Mouse (Mus musculus) ovary, postnatal 36 days (tissue): ENCODE measurements around the gene Cask.

ENCODE experiments used
- DNase-seq: peaks from one replicate; pipeline ENCODE4 v3.0.0; 2022; ENCODE audit warnings: low spot score, mixed read lengths

Gene Cask

GRCm38 (mm10) chrX:13631599-13632283 is 219.4 kb downstream of the Cask start, which contains the start of gene Gpr34:
TSS of gene Gpr34 (plus strand) at chrX:13632089.
- DNase-seq: no peak

- no peak for DNase-seq
Observed at GRCm38 (mm10) chrX:13622654-13623053, 228.5 kb downstream of the Cask start.

GRCm38 (mm10) chrX:13621473-13621872 is 229.7 kb downstream of the Cask start:
- DNase-seq: no peak

- DNase-seq: no peak
Observed at GRCm38 (mm10) chrX:13618476-13618875, 232.7 kb downstream of the Cask start.

- no peak for DNase-seq
Observed at GRCm38 (mm10) chrX:13617294-13617693, 233.9 kb downstream of the Cask start.

- no peak for DNase-seq
Observed at GRCm38 (mm10) chrX:13616726-13617125, 234.4 kb downstream of the Cask start.

- DNase-seq: no peak
Observed at GRCm38 (mm10) chrX:13612115-13612514, 239.1 kb downstream of the Cask start.

- DNase-seq: no peak
Observed at GRCm38 (mm10) chrX:13611114-13611513, 240.1 kb downstream of the Cask start.

GRCm38 (mm10) chrX:13607752-13608151 is 243.4 kb downstream of the Cask start:
- DNase-seq: no peak

- DNase-seq: no peak
Observed at GRCm38 (mm10) chrX:13606741-13607140, 244.4 kb downstream of the Cask start.

- DNase-seq: no peak
Observed at GRCm38 (mm10) chrX:13599966-13600365, 251.2 kb downstream of the Cask start.

GRCm38 (mm10) chrX:13599373-13599772 is 251.8 kb downstream of the Cask start:
- DNase-seq: no peak

GRCm38 (mm10) chrX:13577647-13578046 is 273.5 kb downstream of the Cask start:
- no peak for DNase-seq

GRCm38 (mm10) chrX:13576606-13577005 is 274.6 kb downstream of the Cask start:
- no peak for DNase-seq

GRCm38 (mm10) chrX:13574872-13575271 is 276.3 kb downstream of the Cask start:
- no peak for DNase-seq

- DNase-seq: no peak
Observed at GRCm38 (mm10) chrX:13574298-13574697, 276.9 kb downstream of the Cask start.

- DNase-seq: no peak
Observed at GRCm38 (mm10) chrX:13554504-13554903, 296.7 kb downstream of the Cask start.

- DNase-seq: no peak
Observed at GRCm38 (mm10) chrX:13552288-13552687, 298.9 kb downstream of the Cask start.

GRCm38 (mm10) chrX:13551566-13551965 is 299.6 kb downstream of the Cask start:
- DNase-seq: no peak

- DNase-seq: no peak
Observed at GRCm38 (mm10) chrX:13549100-13549499, 302.1 kb downstream of the Cask start.

GRCm38 (mm10) chrX:13521288-13521687 is 329.9 kb downstream of the Cask start:
- DNase-seq: no peak

GRCm38 (mm10) chrX:13520566-13520965 is 330.6 kb downstream of the Cask start:
- no peak for DNase-seq

GRCm38 (mm10) chrX:13519408-13519783 is 331.8 kb downstream of the Cask start:
- DNase-seq: no peak

- DNase-seq: no peak
Observed at GRCm38 (mm10) chrX:13518781-13519407, 332.3 kb downstream of the Cask start.
